In genomic region chr7:125553653-125554428, GRCm38 (mm10) we compare ENCODE assay signal across 13 mouse cellular contexts. TPM values are rescaled to one million over a fixed set of nuclear protein-coding genes. Genes with fewer than 3 reads are reported as not detected.
DNase-seq lines count a peak whose midpoint lies in the region; ATAC-seq lines count a peak whose summit lies in the region.
"Had no signal": no experiment of that assay in that cellular context is flagged by ENCODE, and none has a peak within 500 bp of the region (broad histone marks: within the 10 kb centered on the region; RNA-seq: fewer than 3 reads in every experiment).

No protein-coding gene starts in this region.

- H3K36me3 ChIP-seq in forebrain, embryonic 11.5 days (ENCODE audit: control insufficient read depth, insufficient read depth, low read length): no peaks in the 10 kb centered on the region
- H3K36me3 ChIP-seq in forebrain, embryonic 13.5 days (ENCODE audit: poor library complexity, severe bottlenecking): no peaks in the 10 kb centered on the region
- no peaks in the 10 kb centered on the region for H3K36me3 ChIP-seq in limb, embryonic 13.5 days
- H3K36me3 ChIP-seq in limb, embryonic 10.5 days: no peaks in the 10 kb centered on the region
- H3K36me3 ChIP-seq in liver, embryonic 15.5 days (replicated peaks): no peaks in the 10 kb centered on the region
- no peaks in the 10 kb centered on the region for H3K36me3 ChIP-seq in hindbrain, embryonic 14.5 days (replicated peaks; ENCODE audit: control insufficient read depth, insufficient read depth)
- H3K36me3 ChIP-seq: midbrain, embryonic 12.5 days had no signal

- no peak overlapping the region for H3K4me3 ChIP-seq in forebrain, embryonic 11.5 days (ENCODE audit: low read depth, low read length)
- H3K4me3 ChIP-seq in forebrain, embryonic 13.5 days: no peak overlapping the region
- 0 out of 2 replicates have a peak overlapping the region, but pooled peaks have one; percentile 63 for H3K4me3 ChIP-seq in limb, embryonic 13.5 days
- no peak overlapping the region for H3K4me3 ChIP-seq in limb, embryonic 10.5 days
- H3K4me3 ChIP-seq in liver, embryonic 15.5 days (replicated peaks): peak overlapping the region; percentile 67; the same call in 1 of the 2 replicates
- H3K4me3 ChIP-seq in hindbrain, embryonic 14.5 days (replicated peaks; ENCODE audit: low read length): no peak overlapping the region
- H3K4me3 ChIP-seq: midbrain, embryonic 12.5 days had no signal

- H3K9me3 ChIP-seq in forebrain, embryonic 11.5 days (ENCODE audit: control insufficient read depth, low read length): no peaks in the 10 kb centered on the region
- no peaks in the 10 kb centered on the region for H3K9me3 ChIP-seq in forebrain, embryonic 13.5 days (replicated peaks)
- no peaks in the 10 kb centered on the region for H3K9me3 ChIP-seq in limb, embryonic 13.5 days
- no peaks in the 10 kb centered on the region for H3K9me3 ChIP-seq in limb, embryonic 10.5 days (replicated peaks)
- H3K9me3 ChIP-seq in liver, embryonic 15.5 days (replicated peaks): no peaks in the 10 kb centered on the region
- no peaks in the 10 kb centered on the region for H3K9me3 ChIP-seq in hindbrain, embryonic 14.5 days (ENCODE audit: control insufficient read depth, low read length)
- H3K9me3 ChIP-seq: midbrain, embryonic 12.5 days had no signal

- H3K27ac ChIP-seq in forebrain, embryonic 11.5 days (ENCODE audit: low read depth, low read length): no peak overlapping the region
- no peak overlapping the region for H3K27ac ChIP-seq in forebrain, embryonic 13.5 days
- no peak overlapping the region for H3K27ac ChIP-seq in limb, embryonic 13.5 days
- no peak overlapping the region for H3K27ac ChIP-seq in limb, embryonic 10.5 days
- no peak overlapping the region for H3K27ac ChIP-seq in liver, embryonic 15.5 days (replicated peaks)
- no peak overlapping the region for H3K27ac ChIP-seq in hindbrain, embryonic 14.5 days
- H3K27ac ChIP-seq: midbrain, embryonic 12.5 days had no signal

- peaks cover 10% of the 10 kb centered on the region; the same call in 1 of the 2 replicates for H3K27me3 ChIP-seq in forebrain, embryonic 11.5 days (ENCODE audit: control insufficient read depth, insufficient read depth, low read length)
- peaks cover 45% of the 10 kb centered on the region for H3K27me3 ChIP-seq in forebrain, embryonic 13.5 days
- peaks cover 23% of the 10 kb centered on the region for H3K27me3 ChIP-seq in limb, embryonic 13.5 days
- peaks cover 44% of the 10 kb centered on the region for H3K27me3 ChIP-seq in limb, embryonic 10.5 days (ENCODE audit: low read depth, poor library complexity, severe bottlenecking)
- H3K27me3 ChIP-seq in liver, embryonic 15.5 days: peaks cover 45% of the 10 kb centered on the region
- peaks cover 5% of the 10 kb centered on the region; the same call in 1 of the 2 replicates for H3K27me3 ChIP-seq in hindbrain, embryonic 14.5 days (ENCODE audit: control insufficient read depth, insufficient read depth, low read length)

- no peak overlapping the region for H3K4me2 ChIP-seq in forebrain, embryonic 11.5 days (ENCODE audit: low read depth, low read length, severe bottlenecking)
- no peak overlapping the region for H3K4me2 ChIP-seq in forebrain, embryonic 13.5 days
- peak overlapping the region; percentile 93; the same call in 1 of the 2 replicates for H3K4me2 ChIP-seq in limb, embryonic 13.5 days (replicated peaks)
- peak overlapping the region; percentile 97 for H3K4me2 ChIP-seq in liver, embryonic 15.5 days
- H3K4me2 ChIP-seq in hindbrain, embryonic 14.5 days (replicated peaks): no peak overlapping the region
- H3K4me2 ChIP-seq: heart, embryonic 11.5 days; midbrain, embryonic 12.5 days had no signal

- peaks cover 2% of the 10 kb centered on the region; the same call in 1 of the 2 replicates for H3K4me1 ChIP-seq in forebrain, embryonic 11.5 days (replicated peaks; ENCODE audit: control insufficient read depth, insufficient read depth, low read length)
- peaks cover 16% of the 10 kb centered on the region for H3K4me1 ChIP-seq in forebrain, embryonic 13.5 days
- H3K4me1 ChIP-seq in limb, embryonic 13.5 days: peaks cover 17% of the 10 kb centered on the region
- peaks cover 18% of the 10 kb centered on the region for H3K4me1 ChIP-seq in limb, embryonic 10.5 days
- H3K4me1 ChIP-seq in liver, embryonic 15.5 days (replicated peaks): peaks cover 76% of the 10 kb centered on the region
- no peaks in the 10 kb centered on the region; the same call in 1 of the 2 replicates for H3K4me1 ChIP-seq in hindbrain, embryonic 14.5 days (replicated peaks; ENCODE audit: control insufficient read depth, insufficient read depth, low read length)

- H3K9ac ChIP-seq in forebrain, embryonic 11.5 days (ENCODE audit: low read length): no peak overlapping the region
- no peak overlapping the region for H3K9ac ChIP-seq in forebrain, embryonic 13.5 days
- no peak overlapping the region for H3K9ac ChIP-seq in limb, embryonic 13.5 days
- no peak overlapping the region for H3K9ac ChIP-seq in liver, embryonic 15.5 days
- no peak overlapping the region for H3K9ac ChIP-seq in hindbrain, embryonic 14.5 days

- peak; percentile 45 for DNase-seq in forebrain, embryonic 11.5 days (ENCODE audit: low spot score)
- DNase-seq in limb, embryonic 10.5 days (ENCODE audit: low spot score): no peak
- DNase-seq in adrenal gland, postnatal 14 days: peak; percentile 24
- no peak for DNase-seq in hindbrain, embryonic 14.5 days (ENCODE audit: low spot score)
- DNase-seq: embryo, embryonic 11 days; layer of hippocampus, adult 9-11 months; right cerebral cortex, postnatal 25 days had no signal

- ATAC-seq in forebrain, embryonic 11.5 days (replicated peaks; ENCODE audit: low FRiP score): no peak
- no peak for ATAC-seq in forebrain, embryonic 13.5 days
- no peak for ATAC-seq in limb, embryonic 13.5 days (ENCODE audit: low FRiP score, low read depth)
- ATAC-seq in liver, embryonic 15.5 days (ENCODE audit: insufficient read depth): no peak
- no peak for ATAC-seq in hindbrain, embryonic 14.5 days (ENCODE audit: low FRiP score)
- ATAC-seq in monocyte, adult 5-6 weeks (replicated peaks; ENCODE audit: insufficient number of reproducible peaks, low FRiP score, low TSS enrichment, poor library complexity, severe bottlenecking): no peak

- 88% methylated on average over 13 of the region's 13 CpGs for WGBS in forebrain, embryonic 11.5 days
- whole genome bisulfite sequencing in forebrain, embryonic 13.5 days: 86% methylated on average over 13 of the region's 13 CpGs
- WGBS in limb, embryonic 13.5 days: 82% methylated on average over 13 of the region's 13 CpGs
- 87% methylated on average over 13 of the region's 13 CpGs for WGBS in limb, embryonic 10.5 days
- 65% methylated on average over 13 of the region's 13 CpGs for WGBS in liver, embryonic 15.5 days (ENCODE audit: insufficient replicate concordance)
- 86% methylated on average over 13 of the region's 13 CpGs for WGBS in hindbrain, embryonic 14.5 days

RNA-seq across cellular contexts. Expression of gene Il4ra, which starts 1.9 kb away (rescaled TPM):
- 2.9 and 4.1 TPM in 2 replicates for polyA plus RNA-seq in forebrain, embryonic 11.5 days (2014; fragmentation: Nextera tagmentation; extraction: Ambion mirVana)
- polyA plus RNA-seq in forebrain, embryonic 13.5 days (2015; fragmentation: Nextera tagmentation; extraction: Ambion mirVana): 1.8 and 2.0 TPM in 2 replicates
- 6.0 and 6.8 TPM in 2 replicates for polyA plus RNA-seq in limb, embryonic 13.5 days (2015; fragmentation: Nextera tagmentation; extraction: Ambion mirVana)
- 3.1 and 4.2 TPM in 2 replicates for polyA plus RNA-seq in limb, embryonic 10.5 days (2016; fragmentation: Nextera tagmentation; extraction: Ambion mirVana)
- 51.5 and 62.0 TPM in 2 replicates for total RNA-seq in adrenal gland, postnatal 14 days (2021)
- polyA plus RNA-seq in liver, embryonic 15.5 days (2015; fragmentation: Nextera tagmentation; extraction: Ambion mirVana): 4.6 and 6.4 TPM in 2 replicates
- polyA plus RNA-seq in hindbrain, embryonic 14.5 days (2014; fragmentation: Nextera tagmentation; extraction: Ambion mirVana): 3.9 and 4.6 TPM in 2 replicates
- 57.3 to 65.3 TPM (median 57.6 TPM) in 3 replicates for total RNA-seq in monocyte, adult 5-6 weeks (2017)

RNA-seq across cellular contexts. Expression of gene Il21r, which starts 49.4 kb away (rescaled TPM):
- 0.20 and 0.36 TPM in 2 replicates for polyA plus RNA-seq in forebrain, embryonic 11.5 days (2014; fragmentation: Nextera tagmentation; extraction: Ambion mirVana)
- 0.24 and 0.26 TPM in 2 replicates for polyA plus RNA-seq in forebrain, embryonic 13.5 days (2015; fragmentation: Nextera tagmentation; extraction: Ambion mirVana)
- polyA plus RNA-seq in limb, embryonic 13.5 days (2015; fragmentation: Nextera tagmentation; extraction: Ambion mirVana): 0.49 and 0.55 TPM in 2 replicates
- 0.19 and 0.21 TPM in 2 replicates for polyA plus RNA-seq in limb, embryonic 10.5 days (2016; fragmentation: Nextera tagmentation; extraction: Ambion mirVana)
- total RNA-seq in adrenal gland, postnatal 14 days (2021): 0.63 and 8.8 TPM in 2 replicates
- polyA plus RNA-seq in liver, embryonic 15.5 days (2015; fragmentation: Nextera tagmentation; extraction: Ambion mirVana): 0.71 and 1.0 TPM in 2 replicates
- 0.40 and 0.50 TPM in 2 replicates for polyA plus RNA-seq in hindbrain, embryonic 14.5 days (2014; fragmentation: Nextera tagmentation; extraction: Ambion mirVana)
- 15.2 to 17.8 TPM (median 15.8 TPM) in 3 replicates for total RNA-seq in monocyte, adult 5-6 weeks (2017)

Comparison
In these comparisons a context has a peak if more than half of its experiments do, and no peak if none do; other contexts are left out.
1. H3K4me3 ChIP-seq: peak in limb, embryonic 13.5 days (single experiment) and liver, embryonic 15.5 days (single experiment); none in forebrain, embryonic 11.5 days (single experiment), forebrain, embryonic 13.5 days (single experiment), limb, embryonic 10.5 days (single experiment) and hindbrain, embryonic 14.5 days (single experiment).
2. DNase-seq: peak in forebrain, embryonic 11.5 days (single experiment) and adrenal gland, postnatal 14 days (single experiment); none in limb, embryonic 10.5 days (single experiment) and hindbrain, embryonic 14.5 days (single experiment).
3. H3K4me2 ChIP-seq: peak in limb, embryonic 13.5 days (single experiment) and liver, embryonic 15.5 days (single experiment); none in forebrain, embryonic 11.5 days (single experiment), forebrain, embryonic 13.5 days (single experiment) and hindbrain, embryonic 14.5 days (single experiment).